Mouse (Mus musculus) left cerebral cortex, adult 18-20 months (tissue): ENCODE results near the gene Arhgap32. TPM values are rescaled to one million over a fixed set of nuclear protein-coding genes. Genes with fewer than 3 reads are reported as not detected.

Experiments used
- DNase-seq, 2 experiments: peaks; one replicate each; pipeline ENCODE4 v3.0.0; 2021 to 2022; ENCODE audit warnings: low spot score in 2 of 2, mixed read lengths in 1 of 2
- total RNA-seq, 2 experiments: library from RNA; stranded (reverse); gene quantifications; 2 replicates each; pipeline ENCODE4 v1.2.3; 2021

The Arhgap32 gene
- total RNA-seq, 2 experiments from 2014 or later: 434 to 457 TPM

DNA sequence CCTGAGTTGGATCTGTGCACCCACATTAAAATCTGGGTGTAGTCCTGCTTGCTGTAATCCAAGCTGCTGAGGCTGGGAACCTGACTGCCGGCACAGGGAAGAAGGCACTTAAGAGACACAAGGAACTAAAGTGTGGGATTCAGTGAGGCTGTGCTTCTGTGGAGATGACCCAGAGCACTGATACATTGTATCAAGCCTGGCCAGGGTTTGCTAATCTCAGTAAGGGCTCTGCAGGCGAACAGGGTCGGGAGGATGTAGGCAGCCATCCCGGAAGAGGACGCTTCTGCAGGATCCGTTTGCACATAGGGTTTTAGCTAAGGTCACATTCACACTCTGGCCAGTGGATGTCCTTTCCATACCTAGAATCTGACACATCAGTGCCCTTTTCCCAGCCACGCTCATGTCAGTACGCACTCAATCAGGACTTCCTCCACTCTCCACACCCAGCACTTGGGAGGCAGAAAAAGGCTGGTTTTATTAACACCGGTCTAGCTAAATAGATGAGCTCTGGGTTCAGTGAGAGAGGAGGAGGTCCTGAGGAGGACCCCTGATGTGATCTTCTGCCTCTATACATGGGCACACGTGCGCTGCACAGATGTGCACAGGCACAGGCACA is 20.9 kb downstream of the Arhgap32 start:
- no peak for DNase-seq

DNA sequence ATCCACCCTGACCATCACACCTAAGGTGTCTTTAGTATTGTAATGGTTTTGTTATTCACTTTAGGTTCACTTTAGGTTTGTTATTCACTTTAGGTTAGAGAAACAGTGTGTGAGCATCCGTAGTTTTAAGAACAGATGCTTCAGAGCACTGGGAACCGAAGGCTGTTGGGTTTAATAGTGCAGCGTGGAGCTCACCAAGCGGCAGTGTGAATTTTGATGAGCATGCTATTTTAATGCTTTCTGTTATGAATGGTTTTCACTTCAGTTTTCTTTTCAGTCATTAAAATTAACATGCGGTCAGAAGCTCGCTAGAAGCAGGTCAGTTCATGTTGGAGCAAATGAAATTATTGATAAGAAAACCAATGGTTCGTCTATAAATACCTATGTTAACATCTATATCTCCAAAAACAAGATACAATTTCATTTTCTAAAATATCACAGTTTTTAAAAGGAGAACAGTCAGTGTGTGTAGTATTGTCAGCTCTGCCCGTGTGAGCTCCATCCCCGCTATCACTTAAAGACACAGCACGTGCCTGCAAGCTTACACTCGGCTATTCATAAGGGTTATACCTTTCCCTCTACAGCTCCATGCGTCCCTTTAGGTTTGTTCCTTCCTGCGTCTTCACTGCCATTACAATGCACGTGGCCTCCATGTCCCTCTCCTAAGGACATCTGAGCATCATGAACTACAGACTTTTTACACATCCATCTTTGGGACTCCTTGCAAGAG is 21.9 kb downstream of the Arhgap32 start:
- DNase-seq: no peak

DNA sequence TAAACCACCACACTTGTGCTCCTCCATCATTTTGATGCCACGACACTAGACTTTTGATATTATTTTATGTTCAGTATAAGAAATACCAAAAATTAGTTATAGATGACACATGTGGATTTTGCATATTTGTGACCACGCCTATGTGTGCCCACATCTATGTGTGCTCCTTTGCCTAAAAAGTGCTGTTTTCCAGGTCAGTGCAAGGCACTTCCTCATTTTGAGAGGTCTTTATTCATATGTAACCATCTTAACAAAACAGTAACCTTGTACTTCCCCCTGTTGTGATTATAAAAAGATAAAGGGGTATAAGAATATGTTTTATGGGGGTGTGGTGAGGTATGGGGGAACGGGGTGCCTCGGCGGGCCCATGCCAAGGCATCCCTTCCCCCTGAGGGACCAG is 22.7 kb downstream of the Arhgap32 start:
- no peak for DNase-seq

DNA sequence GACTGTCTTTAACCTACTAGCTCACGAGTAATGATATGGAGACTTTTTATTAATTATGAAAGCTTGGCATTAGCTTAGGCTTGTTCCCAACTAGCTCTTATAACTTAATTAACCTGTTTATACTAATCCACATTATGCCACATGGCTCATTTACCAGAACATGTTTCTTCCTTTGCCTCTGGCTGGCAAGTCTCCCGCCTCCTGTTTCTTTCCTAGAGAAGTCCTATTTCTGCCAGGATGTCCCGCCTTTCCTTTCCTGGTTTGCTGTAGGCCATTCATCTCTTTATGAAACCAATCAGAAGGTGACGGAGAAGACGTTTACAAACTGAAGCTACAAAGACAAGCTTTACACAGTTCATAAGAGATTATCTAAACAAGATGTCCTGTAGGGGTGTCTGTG is 23.7 kb downstream of the Arhgap32 start:
- DNase-seq: no peak

DNA sequence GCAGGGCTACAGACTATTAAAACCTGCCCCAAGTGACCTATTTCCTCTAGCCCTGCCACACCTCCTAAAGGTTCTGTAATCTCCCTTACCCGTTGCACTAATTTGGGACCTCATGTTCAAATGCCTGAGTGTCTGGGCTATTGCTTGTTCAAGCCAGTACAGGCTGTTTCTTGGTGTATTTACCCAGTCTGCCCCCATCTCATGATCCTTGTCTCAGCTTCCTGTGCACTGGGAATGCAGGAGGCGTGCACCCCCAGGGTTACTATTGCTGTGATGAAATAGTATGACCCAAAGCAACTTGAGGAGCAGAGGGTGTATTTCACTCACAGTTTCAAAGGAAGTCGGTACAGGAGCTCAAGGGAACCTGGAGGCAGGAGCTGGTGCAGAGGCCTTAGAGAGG is 26.9 kb downstream of the Arhgap32 start:
- no peak for DNase-seq

DNA sequence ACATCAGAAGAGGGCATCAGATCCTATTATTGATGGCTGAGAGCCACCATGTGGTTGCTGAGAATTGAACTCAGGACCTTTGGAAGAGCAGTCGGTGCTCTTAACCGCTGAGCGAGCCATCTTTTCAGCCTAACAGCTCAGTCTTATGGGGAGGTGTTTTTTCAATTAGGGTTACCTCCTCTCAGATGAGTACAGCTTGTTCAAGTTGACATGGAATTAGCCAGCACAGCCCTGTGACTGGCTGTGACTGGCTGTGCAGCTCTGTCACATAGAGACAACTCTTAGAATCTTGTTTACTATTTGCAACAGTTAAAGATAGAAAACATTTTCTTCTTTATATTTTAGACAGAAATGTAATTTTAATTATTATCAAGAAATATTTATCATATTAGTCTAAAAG is 27.5 kb downstream of the Arhgap32 start:
- DNase-seq: no peak

DNA sequence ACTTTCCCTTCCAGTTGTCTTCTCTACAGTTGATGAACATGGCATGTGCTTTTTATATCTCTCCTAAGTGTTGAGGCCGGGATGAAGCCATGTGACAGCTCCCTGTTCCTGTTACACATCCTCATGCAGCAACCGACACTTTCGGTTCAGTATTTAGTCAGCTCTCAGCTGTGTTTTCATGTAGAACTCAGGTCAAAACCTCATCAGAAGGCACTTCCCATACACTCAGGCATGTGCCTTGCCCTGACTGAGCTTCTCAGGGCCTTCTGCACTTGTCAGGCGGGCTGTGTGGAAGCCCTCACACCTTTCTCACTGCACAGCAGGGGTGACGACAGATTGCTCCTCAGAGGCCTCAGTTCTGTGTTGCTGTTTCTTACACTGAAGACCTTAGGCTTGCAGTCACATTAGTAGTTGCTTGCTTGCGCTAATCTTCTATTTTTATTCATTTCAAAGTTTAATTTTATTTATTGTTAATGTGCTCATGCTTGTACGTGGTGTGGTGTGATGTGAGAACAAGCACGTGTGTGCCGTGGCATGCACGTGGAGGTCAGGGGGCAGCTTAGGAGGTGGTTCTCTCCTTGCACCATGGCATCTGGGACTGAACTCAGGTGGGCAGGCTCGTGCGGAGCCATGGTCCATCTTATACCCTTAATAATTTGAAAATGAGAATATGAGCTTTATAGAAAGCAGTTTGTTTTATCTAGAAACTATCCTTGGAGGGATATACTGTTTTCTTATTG is 30.5 kb downstream of the Arhgap32 start:
- no peak for DNase-seq

DNA sequence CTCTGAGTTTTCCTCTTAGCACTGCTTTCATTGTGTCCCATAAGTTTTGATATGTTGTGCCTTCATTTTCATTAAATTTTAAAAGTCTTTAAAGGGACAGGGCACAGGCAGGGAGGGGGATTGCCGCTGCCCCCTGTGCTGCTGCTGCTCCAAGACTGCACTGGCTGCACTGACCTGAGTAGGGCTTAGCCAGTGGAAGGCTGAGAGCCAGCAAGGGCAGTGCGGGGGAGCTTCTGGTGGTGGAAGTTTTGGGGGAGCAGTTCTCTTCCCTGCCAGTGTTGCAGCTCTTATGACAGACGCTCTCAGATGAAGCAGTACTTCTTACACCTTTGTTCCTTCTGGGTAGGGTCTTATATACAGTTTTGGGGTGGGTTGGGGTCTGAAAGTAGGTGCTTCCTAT is 33.3 kb downstream of the Arhgap32 start:
- no peak for DNase-seq

DNA sequence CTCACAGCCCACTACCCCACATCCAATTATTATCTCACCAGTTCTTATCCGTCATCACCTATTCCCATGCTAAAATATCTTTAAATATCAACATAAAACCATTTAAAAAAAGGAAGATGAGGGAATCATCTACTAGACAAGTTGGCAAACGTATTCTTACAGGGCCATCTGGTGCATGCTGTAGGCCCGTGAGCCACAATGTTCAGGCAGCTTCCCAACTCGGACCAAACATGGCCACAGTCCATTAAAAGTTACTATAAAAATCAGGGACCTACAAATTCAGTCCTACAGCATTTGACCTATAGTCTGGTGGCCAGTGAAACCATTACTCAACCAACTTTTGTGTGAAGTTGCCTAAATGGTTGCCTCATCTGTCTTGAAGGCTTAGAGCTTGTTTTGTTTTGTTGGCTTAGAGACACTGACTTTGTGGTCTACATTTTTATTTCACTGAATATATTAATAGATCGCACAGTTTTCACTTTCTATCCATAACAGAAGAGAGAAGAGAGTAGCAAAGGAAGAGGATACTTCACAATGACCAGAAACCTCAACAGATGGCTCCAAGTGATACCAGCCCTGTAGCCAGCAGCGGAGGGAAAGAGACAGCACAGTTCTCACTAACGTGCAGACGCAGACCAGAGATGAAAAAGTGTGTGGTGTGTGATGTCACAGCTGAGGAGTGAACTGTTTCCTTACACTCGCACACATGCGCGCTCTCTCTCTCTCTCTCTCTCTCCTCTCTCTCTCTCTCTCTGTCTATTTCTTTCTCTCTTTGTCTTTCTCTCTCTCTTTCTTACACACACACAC is 34.1 kb downstream of the Arhgap32 start:
- no peak for DNase-seq

DNA sequence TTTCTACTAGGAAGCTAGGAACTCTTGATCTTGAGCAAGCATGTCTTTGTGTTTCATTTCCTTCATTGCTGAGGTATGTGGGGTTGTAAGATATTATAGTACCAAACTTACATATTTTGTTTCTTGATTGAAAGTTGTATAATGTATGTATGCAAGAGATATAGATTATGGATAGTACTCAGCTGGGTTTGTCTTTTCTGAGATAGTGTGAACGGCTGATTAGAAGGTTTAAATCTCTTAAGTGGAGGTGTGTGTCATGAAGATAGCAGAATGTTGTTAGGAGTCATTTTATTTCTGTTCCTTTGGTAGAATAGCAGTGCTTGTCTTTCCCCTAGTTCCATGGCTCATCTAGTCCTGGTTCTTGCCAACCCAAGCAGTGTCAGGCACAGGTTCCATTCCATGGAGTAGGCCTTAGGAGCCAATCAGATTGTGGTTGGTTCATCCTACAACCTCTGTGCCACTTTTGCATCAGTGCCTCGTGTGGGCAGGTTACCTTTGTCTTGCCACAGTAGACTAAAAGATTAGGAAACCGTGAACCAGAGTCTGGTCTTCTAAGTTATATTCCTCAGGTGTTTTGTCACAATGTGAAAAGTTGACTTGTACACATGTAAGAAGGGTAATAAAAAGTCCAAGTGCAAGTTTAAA is 38.9 kb downstream of the Arhgap32 start:
- no peak for DNase-seq

DNA sequence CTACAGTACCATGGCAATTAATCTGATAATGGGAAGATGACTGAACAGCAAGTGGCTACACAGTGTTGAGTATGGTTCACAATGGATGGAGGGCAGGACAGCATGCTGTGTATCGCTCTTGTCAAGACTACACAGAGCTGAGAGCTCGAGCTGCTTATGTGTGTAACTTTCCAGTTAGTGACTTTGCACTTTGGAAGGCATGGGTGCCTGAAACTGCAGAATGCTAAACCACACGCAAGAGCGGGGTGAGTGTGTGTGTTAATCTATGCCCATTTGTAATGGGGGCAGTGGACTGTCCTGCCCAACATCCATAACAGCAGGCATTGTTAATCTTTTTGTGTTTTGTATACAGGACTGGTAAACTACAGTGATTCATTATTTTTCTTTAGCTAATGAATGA is 40.8 kb downstream of the Arhgap32 start:
- no peak for DNase-seq

DNA sequence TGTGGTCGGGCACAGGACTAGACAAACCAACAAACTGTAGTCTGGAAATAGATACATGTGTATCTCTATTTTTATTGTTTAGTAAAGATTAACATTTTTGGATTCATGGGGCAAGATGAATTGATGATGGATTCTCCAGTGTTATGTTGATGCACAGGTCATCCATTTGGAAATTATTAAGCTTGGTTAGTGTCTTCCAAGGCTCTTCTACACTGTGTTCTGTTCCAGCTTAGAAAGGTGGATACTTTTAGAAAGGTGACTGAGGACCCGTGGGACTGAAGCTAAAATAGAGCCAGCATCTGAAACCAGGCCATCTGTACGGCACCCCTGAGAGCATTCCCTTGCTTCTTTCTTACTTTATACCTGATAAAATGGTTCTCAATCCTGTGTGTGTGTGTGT is 41.3 kb downstream of the Arhgap32 start:
- no peak for DNase-seq

DNA sequence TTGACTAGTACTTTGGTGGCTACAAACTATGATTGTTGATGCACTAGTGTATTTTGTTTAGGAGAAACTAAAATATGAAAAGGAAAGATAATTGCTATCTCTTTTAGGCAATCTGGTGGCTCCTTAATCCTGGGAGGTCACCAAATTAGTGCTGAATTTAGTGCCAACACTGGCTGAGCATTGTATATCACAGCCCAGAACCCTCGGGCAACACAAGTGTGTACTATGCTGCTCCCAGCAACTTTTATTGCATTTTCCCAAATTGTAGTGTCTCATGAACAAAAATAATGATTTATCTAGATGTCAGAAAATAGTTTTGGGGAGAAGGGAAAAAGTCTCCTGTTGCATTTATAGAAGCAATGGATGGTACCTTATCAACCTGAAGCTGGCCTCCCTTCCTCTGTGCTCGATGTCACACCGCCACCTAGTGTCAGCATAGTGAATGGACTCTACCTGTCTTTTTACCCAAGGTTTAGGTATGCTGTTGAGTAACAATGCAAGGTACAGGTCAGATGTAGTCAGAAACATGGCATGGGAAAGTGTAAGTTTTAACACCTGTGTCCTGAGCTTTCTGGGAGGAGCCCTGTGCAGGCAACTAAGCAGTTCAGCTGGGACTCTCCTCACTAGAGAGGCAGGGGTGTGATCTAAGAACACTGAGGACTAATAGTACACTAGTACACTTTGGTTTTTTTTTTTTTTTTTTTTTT is 43.1 kb downstream of the Arhgap32 start:
- peak; percentile 70 to 82 for DNase-seq

DNA sequence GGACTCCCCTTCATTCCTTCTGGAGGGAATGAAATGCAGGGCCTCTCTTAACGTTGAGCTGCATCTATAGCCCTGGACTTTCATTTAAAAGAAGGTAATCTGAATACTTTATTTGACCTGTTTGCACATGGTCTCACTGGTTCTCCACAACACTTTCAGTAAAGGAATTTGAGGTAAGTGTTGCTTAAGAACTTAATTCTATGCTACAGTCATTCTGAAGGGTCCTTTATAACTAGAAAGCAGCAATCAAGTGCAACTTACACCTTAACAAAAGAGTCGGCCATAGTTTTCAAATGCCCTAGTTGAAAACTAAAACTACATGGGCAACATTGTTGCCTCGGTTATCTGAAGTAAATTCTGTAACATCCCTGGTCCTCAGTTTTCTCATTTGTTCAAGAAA is 43.8 kb downstream of the Arhgap32 start:
- DNase-seq: no peak

DNA sequence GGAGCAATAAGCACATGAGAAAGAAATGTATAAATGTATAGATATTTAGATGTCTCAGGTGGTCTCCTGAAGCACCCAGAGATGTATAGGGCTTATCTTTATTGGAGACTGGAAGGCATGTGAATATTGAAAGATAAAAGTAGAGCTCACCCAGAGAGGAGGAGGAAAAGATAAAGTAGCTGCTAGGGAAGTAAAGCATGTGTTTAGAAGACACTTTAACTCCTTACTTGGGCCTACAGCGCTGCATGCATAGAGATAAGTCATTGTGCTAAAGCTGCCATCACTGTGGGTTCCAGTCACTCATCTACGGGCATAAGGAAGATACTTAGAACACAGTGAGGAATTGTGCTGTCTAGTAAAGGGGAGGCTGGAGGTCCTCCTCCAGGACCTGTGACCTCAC is 46.9 kb downstream of the Arhgap32 start:
- no peak for DNase-seq

DNA sequence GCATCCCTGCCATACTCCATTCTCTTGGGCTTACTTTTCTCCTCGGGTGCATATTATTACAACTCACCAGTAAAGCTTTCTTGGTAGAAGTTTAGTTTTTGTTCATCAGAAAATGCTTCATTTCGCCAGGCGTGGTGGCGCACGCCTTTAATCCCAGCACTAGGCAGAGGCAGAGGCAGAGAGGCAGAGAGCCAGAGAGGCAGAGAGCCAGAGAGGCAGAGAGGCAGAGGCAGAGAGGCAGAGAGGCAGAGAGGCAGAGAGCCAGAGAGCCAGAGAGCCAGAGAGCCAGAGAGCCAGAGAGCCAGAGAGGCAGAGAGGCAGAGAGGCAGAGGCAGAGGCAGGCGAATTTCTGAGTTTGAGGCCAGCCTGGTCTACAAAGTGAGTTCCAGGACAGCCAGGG is 47.9 kb downstream of the Arhgap32 start:
- peak in 1 of 2 experiments; percentile 43 for DNase-seq

DNA sequence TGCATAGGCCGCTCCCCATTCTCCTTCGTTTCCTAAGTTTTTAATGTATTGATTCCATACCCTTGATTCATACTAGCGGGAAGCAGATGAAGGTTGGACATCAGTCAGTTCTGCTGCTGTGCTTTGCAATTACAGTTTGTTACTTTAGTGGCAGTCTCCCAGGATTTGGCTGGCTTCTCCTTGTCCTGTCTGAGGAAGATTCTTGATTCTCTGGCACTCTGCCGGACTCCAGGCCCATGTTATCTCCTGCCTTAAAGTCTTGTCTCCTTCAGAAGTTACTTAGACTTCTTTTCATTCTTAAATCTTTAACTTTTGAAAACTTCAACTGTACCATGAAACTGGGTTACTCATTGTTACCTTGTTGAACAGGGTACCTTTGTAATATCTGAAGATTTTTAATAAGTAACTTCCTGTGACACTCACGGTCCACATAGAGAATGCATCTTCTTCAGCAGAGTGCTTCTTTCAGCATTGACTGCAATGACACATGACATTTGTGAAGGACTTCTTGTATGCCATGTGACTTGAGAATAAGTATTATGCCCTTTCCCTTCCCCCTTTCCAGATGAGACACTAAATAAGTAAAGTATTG is 52.7 kb downstream of the Arhgap32 start:
- DNase-seq: no peak

DNA sequence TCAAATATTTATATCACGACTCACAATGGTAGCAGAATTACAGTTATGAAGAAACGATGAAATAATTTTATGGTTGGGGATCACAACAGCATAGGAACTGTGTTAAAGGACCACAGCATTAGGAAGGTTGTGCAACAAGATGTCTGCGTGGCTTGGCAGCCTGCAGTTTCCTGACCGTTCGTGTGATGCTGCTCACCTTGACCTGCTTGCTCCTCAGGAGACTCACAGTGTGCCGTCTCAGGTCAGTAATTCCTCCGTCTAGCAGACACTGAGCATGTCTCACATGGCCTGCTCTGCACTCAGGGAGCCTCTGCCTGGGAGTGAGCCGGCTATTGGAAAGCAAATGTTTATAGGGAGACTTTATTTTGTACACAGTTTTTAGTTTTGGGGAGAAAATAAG is 54.8 kb downstream of the Arhgap32 start:
- DNase-seq: no peak

DNA sequence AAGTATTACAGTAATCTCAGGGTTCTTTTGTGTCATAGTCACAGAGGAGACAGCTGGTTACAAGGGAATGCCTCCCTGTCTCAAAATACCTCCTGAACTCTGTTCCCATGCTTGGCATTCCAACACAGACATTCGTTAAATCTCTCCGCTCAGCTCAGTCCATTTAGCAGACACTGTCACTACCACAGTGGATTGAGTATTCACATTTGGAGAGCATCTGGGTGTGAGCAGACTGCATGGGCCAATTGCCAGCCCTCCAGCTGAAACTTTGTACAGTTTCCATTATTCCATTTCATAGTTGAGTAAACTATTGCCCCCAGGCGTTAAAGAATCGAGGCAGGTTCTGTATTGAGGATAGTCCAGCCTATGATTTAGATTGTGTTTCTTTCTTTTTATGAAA is 60.7 kb downstream of the Arhgap32 start:
- no peak for DNase-seq

DNA sequence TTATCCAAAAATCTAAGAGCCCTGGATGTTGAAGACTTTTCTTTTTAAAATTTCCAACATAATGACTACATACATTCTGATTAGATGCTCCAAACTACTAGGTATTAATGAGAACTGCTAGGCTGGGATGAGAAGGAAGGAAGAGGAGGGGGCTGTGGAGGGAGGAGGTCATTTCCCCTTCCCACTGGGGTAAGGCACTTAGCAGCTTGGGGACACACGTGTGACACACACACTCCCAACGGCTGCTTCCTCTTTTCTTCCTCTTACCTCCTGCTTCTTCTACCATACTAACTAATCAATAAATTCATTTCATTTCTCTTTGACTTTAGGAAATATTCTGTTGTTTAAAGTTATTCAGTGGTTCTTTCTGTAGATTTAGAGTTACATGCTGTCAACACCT is 65.2 kb downstream of the Arhgap32 start:
- DNase-seq: no peak
